Mouse (Mus musculus) kidney, postnatal 0 days (tissue): ENCODE measurements around the gene Fiz1. TPM values are rescaled to one million over a fixed set of nuclear protein-coding genes. Genes with fewer than 3 reads are reported as not detected.

Experiments
- ATAC-seq: fragments of 200-750 bp; cut with Nextera tagmentation; replicated peaks from 2 replicates; pipeline ENCODE4 v1.8.0; 2017; ENCODE audit warnings: low read depth, moderate number of reproducible peaks, moderate TSS enrichment, moderate library complexity; ENCODE audit not compliant: low FRiP score
- DNase-seq: peaks from one replicate; pipeline ENCODE4 v3.0.0-alpha.2; 2016; ENCODE audit warnings: low spot score
- H3K27ac ChIP-seq: fragments of 300-500 bp; sonication (generic); 2 replicates; pipeline ENCODE4 v1.5.1; 2014; ENCODE audit warnings: mild to moderate bottlenecking
- H3K27me3 ChIP-seq: fragments of 300-500 bp; sonication (generic); 2 replicates; pipeline ENCODE4 v1.6.1; 2014; ENCODE audit warnings: low read length, mixed read lengths; ENCODE audit not compliant: insufficient read depth
- H3K36me3 ChIP-seq: fragments of 300-500 bp; sonication (generic); 2 replicates; pipeline ENCODE4 v1.6.1; 2014; ENCODE audit warnings: low read length, mixed read lengths; ENCODE audit not compliant: insufficient read depth
- H3K4me1 ChIP-seq: fragments of 300-500 bp; sonication (generic); replicated peaks from 2 replicates; pipeline ENCODE4 v1.6.1; 2014; ENCODE audit warnings: antibody characterized with exemption, low read length, mixed read lengths; ENCODE audit not compliant: insufficient read depth
- H3K4me2 ChIP-seq: fragments of 300-500 bp; sonication (generic); 2 replicates; pipeline ENCODE4 v1.6.1; 2014; ENCODE audit warnings: mild to moderate bottlenecking, low read length, moderate library complexity, mixed read lengths
- H3K4me3 ChIP-seq: fragments of 300-500 bp; sonication (generic); replicated peaks from 2 replicates; pipeline ENCODE4 v1.5.1; 2014; ENCODE audit warnings: low read depth, low read length
- H3K9ac ChIP-seq: fragments of 300-500 bp; sonication (generic); 2 replicates; pipeline ENCODE4 v1.6.1; 2014; ENCODE audit warnings: low read depth, low read length
- H3K9me3 ChIP-seq: fragments of 300-500 bp; sonication (generic); replicated peaks from 2 replicates; pipeline ENCODE4 v1.6.1; 2016; ENCODE audit warnings: low read length, inconsistent platforms, mixed read lengths
- CTCF ChIP-seq: IDR thresholded peaks from 2 replicates; pipeline ENCODE4 v1.5.1; 2016; ENCODE audit warnings: antibody characterized with exemption, low read depth, mild to moderate bottlenecking, moderate library complexity
- whole genome bisulfite sequencing: fragments of 180-500 bp; shearing (Covaris S2); extraction: QIAGEN DNeasy Blood & Tissue Kit; methylation state at CpG from one replicate; pipeline ENCODE4 v1.1.7; 2014; 5-methylcytosine and 5-hydroxymethylcytosine counted together
- polyA plus RNA-seq: library from polyadenylated mRNA; unstranded; fragments of >200 nt; fragmentation: Nextera tagmentation; extraction: Ambion mirVana; gene quantifications from 2 replicates; pipeline ENCODE4 v1.2.1, GENCODE M21; 2015

Gene Fiz1
- polyA plus RNA-seq, 1 experiment from 2014 or later, result 31.8 TPM

DNA sequence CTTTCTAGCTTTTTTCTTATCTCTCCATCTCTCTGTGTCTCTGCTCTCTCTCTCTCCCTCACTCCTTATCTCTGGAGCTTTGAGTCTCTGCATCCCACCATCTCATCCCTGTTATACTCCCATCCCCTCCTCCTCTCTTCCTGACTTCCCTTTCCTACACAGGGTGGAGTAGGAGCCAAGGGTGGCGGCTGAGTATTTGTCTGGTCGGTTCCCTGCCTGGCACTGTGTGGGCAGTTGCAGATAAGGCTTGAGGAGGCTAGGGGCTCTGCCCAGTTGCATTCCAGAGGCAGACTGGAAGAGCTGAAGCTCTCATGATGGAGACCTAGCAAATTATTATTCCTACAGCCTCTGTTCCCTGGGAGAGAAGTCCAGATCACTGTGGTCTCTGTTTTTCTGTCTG lies 26.2 kb downstream of the Fiz1 start:
- peaks cover 9% of the 10 kb centered on the region for H3K36me3 ChIP-seq
- no peak overlapping the region for H3K4me3 ChIP-seq
- H3K4me1 ChIP-seq, result no peaks in the 10 kb centered on the region
- no peak for ATAC-seq
- 57% methylated on average over 2 of the region's 2 CpGs for WGBS
- H3K27ac ChIP-seq, result no peak overlapping the region
- DNase-seq, result no peak
- H3K27me3 ChIP-seq, result no peaks in the 10 kb centered on the region
- H3K9ac ChIP-seq, result no peak overlapping the region
- no peak for TF ChIP-seq CTCF
- no peak overlapping the region for H3K4me2 ChIP-seq
- no peaks in the 10 kb centered on the region; the same call in 1 of the 2 replicates for H3K9me3 ChIP-seq

DNA sequence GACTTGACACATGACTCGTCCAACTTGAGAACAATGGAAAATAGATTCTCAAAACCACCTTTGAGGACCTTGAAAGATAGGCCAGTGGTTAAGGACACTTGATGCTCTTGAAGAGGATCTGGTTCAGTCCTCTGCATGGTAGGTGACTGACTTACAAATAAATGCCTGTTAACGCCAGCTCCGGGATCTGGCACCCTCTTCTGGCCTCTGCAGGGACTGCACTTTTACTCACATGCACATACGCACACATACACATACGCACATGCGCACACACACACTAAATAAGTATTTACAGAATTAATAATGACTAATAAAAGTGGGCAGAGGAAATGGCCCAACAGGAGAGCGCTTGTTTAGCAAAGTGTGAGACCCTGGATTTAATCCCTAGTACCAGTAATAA lies 37.7 kb downstream of the Fiz1 start:
- no peaks in the 10 kb centered on the region for H3K36me3 ChIP-seq
- no peak for DNase-seq
- no peak overlapping the region for H3K4me3 ChIP-seq
- H3K27me3 ChIP-seq, result no peaks in the 10 kb centered on the region
- 91% methylated on average over 7 of the region's 7 CpGs for WGBS
- no peak for ATAC-seq
- no peaks in the 10 kb centered on the region for H3K9me3 ChIP-seq
- TF ChIP-seq CTCF, result peak; percentile 27; the same call in 1 of the 2 replicates
- no peak overlapping the region for H3K9ac ChIP-seq
- no peaks in the 10 kb centered on the region for H3K4me1 ChIP-seq
- H3K4me2 ChIP-seq, result no peak overlapping the region
- H3K27ac ChIP-seq, result no peak overlapping the region

DNA sequence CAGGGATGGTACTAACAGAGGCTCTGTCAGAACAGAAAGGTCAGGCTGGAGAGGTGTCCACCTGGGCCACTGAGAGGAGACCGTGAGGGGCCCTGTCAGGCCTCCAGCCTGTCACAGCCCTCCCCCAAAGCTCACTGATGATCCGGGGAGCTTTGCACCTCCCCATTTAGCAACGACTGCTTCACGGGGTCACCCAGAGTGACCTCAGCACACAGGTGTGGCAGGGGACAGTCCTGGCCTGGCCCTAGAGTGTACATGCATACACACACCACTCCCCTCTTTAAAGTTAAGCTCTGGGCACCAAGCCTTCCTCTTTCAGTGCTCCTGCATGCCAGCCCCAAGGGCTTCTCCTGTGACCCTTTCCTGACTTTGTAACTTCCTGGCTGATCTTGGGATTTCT lies 39.0 kb downstream of the Fiz1 start:
- no peak overlapping the region for H3K4me3 ChIP-seq
- H3K9me3 ChIP-seq, result no peaks in the 10 kb centered on the region
- no peak overlapping the region for H3K4me2 ChIP-seq
- H3K36me3 ChIP-seq, result no peaks in the 10 kb centered on the region
- 57% methylated on average over 4 of the region's 4 CpGs for WGBS
- 0 out of 2 replicates have a peak, but pooled peaks cover 3% of the 10 kb centered on the region for H3K4me1 ChIP-seq
- DNase-seq (no peak), ATAC-seq (no peak)
- no peak overlapping the region for H3K27ac ChIP-seq
- TF ChIP-seq CTCF, result no peak
- no peaks in the 10 kb centered on the region for H3K27me3 ChIP-seq
- H3K9ac ChIP-seq, result no peak overlapping the region

DNA sequence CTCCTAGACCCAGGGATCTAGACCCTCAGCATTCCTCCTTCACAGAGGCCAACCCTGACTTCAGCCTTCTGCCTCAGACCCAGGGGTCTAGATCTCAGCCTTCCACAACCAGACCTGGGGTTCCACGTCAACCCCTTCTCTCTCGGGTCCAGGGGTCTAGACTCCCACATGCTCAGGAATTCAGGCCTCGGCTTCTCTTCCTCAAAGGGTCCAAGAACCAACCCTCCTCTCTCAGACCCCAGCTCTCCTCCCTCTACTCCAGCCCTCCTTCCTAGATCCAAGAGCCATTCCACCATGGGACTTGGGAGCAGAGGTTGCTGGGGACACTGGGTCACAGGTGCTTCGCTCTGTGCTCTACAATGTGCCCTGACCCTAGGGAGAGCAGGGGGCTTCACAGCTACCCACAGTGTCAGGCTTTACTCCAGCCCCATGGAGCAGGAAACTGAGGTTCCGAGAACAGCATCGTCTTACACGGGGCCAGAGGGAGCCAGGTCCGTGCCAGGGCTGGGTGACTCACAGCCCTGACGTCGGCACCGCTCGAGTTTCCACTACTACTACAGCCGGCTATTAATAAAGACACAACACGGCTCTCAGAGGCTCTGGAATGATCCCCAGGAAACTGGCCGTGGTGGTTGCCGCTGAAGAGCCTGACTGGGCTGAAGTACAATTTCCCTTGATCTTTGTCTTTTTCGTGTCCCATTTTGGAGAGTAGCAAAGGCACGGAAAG lies 42.0 kb downstream of the Fiz1 start:
- 52% methylated on average over 18 of the region's 18 CpGs for WGBS
- peak; percentile 8 for DNase-seq
- no peak for ATAC-seq
- H3K4me2 ChIP-seq, result no peak overlapping the region
- no peak overlapping the region; the same call in 1 of the 2 replicates for H3K27ac ChIP-seq
- no peak overlapping the region for H3K4me3 ChIP-seq
- H3K9me3 ChIP-seq, result no peaks in the 10 kb centered on the region
- no peak overlapping the region for H3K9ac ChIP-seq
- no peak for TF ChIP-seq CTCF
- H3K36me3 ChIP-seq, result no peaks in the 10 kb centered on the region
- H3K4me1 ChIP-seq, result 0 out of 2 replicates have a peak, but pooled peaks cover 3% of the 10 kb centered on the region
- no peaks in the 10 kb centered on the region for H3K27me3 ChIP-seq

DNA sequence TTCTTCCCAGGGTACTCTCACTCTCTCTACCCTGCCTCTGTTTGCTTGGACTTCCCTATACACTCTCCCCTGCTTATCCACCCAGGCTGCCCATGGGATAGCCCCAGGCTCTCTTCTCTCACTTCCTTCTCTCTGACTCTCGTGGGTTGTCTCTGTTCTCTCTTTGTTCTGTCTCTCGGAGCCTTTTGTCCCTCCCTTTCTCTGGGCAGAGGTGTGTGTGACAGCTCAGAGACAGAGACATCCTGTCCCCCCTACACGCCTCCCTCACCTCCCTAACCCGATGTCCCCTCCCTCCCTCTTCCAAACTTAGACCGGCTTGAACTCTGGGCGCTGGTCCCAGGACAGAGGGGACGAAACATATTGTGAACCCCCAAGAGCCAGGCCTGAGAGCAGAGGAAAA lies 42.8 kb downstream of the Fiz1 start:
- no peak overlapping the region for H3K9ac ChIP-seq
- no peaks in the 10 kb centered on the region for H3K9me3 ChIP-seq
- TF ChIP-seq CTCF, result no peak
- no peak for ATAC-seq
- 0 out of 2 replicates have a peak, but pooled peaks cover 3% of the 10 kb centered on the region for H3K4me1 ChIP-seq
- 25% methylated on average over 7 of the region's 7 CpGs for WGBS
- no peak overlapping the region for H3K27ac ChIP-seq
- DNase-seq, result peak; percentile 2
- H3K4me3 ChIP-seq, result no peak overlapping the region
- no peaks in the 10 kb centered on the region for H3K36me3 ChIP-seq
- H3K4me2 ChIP-seq, result no peak overlapping the region
- no peaks in the 10 kb centered on the region for H3K27me3 ChIP-seq

DNA sequence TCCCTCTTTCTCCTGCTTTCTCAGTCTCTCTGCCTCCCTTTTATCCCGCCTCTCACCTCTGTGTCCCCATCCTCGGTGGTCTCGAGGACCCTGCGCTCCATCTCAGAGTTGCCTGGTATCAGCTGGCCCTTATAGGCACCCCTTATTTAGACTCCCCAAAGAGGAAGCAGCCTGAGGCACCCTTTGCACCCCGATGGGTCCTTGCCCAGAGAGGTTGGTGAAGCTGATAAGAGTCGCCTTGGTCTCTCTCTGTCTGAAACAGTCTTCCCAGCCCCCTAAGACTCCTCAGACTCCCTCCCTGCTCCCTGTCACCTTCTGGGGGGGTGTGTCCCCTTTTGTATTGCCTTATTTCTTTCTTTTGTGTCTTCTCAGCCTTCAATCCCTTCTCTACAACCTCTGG lies 43.4 kb downstream of the Fiz1 start, which contains the start of gene Sbk3:
Gene Sbk3 (minus strand): TSS at position 101 of the 400 bp plus-strand sequence.
- no peak within 1 kb of the TSS for H3K9ac ChIP-seq
- ATAC-seq (no peak), DNase-seq (no peak)
- H3K36me3 ChIP-seq, result no peaks in the 10 kb centered on the region
- WGBS, result 41% methylated on average over 6 of the region's 6 CpGs
- no peak within 1 kb of the TSS for H3K4me3 ChIP-seq
- no peaks in the 10 kb centered on the region for H3K27me3 ChIP-seq
- H3K4me1 ChIP-seq, result 0 out of 2 replicates have a peak, but pooled peaks cover 3% of the 10 kb centered on the region
- H3K27ac ChIP-seq, result no peak within 1 kb of the TSS
- H3K4me2 ChIP-seq, result no peak within 1 kb of the TSS
- no peaks in the 10 kb centered on the region for H3K9me3 ChIP-seq
- TF ChIP-seq CTCF, result no peak
